Mouse (Mus musculus): Measurements from ENCODE around the gene Rptor. TPM values are rescaled to one million over a fixed set of nuclear protein-coding genes. Genes with fewer than 3 reads are reported as not detected.

Rptor gene
- polyA plus RNA-seq, 1 experiment: 15.2 TPM

DNA sequence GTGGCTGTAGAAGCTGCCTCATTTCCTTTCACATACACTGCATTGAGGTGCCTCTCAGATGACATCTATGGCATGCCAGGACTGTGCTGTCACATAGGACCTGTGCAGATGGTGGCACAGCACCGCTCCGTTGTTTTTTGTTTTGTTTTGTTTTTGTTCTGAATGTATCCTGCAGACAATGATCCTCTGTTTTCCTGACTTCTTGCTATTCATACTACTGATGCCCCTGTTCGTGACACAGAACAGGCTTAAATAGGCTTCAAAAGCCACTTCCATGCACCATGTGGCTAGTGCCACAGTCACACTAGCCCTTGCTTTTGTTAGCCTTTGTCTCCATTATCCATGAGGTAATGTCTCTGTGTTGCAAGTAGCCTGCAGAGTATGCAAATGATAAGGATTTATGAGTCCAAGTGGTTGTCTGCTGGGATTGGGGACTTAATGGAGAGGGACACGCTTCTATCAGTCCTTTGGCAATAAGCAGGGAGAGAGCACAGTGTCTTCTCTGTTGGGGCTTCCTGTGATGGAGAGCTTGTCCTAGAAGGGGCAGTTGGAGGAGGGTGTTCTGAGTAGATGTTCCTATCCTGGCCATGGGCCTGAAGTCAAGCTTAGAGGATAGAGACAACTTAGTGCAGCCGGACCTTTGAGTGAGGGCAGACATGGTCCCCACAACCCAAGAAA lies 164.2 kb downstream of the Rptor start:
- no peak for DNase-seq (ENCODE audit: low read depth, low spot score)
- 93% methylated on average over 5 of the region's 5 CpGs for WGBS

DNA sequence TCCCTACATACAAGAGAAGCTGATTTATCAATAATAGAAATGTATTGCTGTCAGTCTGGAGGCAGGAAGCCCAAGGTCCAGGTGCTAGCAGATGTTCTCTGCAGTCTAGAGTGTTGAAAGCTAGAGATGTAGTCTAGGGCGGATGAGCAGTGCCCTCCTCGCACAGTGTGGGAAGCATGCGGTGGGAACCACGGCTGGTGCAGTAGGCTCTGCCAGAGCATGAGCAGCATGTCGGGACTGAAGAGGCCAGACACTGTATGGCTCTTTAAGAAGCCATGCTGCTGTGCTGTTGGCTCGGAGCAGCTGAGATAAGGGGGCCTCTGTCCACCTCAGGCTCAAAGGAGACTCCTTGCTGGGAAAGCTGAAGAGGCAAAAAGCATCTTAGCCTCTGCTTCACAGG lies 164.8 kb downstream of the Rptor start:
- WGBS: 78% methylated on average over 6 of the region's 6 CpGs
- DNase-seq (ENCODE audit: low read depth, low spot score): no peak

DNA sequence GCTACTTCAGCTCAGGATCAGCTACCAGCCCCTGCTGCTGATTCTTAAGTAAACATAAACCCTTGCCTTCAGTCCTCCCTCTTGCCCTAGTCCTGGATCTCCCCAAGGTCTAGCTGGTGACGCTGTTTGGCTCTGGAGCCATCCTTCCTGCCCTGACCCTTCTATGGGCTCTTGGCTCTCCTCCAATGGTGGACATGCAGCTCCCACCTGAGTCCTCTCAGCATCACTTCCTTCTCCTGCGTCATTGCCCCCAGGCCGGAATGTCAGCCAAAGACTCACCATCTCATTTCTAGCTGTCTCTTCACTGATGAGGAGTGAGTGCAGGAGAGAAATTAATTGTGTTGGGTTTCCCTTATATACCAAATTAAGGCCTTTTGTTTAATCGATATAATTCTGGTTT lies 165.8 kb downstream of the Rptor start:
- 88% methylated on average over 4 of the region's 4 CpGs for WGBS
- DNase-seq (ENCODE audit: low read depth, low spot score): no peak

DNA sequence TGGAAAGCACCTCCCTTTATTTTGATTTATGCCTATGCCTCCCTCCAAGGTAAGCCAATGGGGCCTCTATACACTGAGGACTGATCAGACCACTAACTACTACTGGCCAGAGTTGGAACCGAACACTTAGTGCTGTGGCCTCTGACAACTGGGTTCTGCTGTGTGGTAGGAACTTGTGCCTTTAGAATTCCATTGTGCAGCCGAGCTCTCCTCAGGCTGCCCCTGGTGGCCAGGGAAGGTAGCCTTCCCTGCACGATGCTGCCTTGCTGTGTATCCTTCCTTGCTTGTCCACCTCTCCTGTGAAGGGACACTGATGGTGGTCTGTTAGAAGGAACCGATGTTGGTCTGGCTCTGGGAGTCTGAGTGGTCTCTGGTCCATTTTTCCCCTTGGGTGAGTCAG lies 167.0 kb downstream of the Rptor start:
- WGBS: 70% methylated on average over 4 of the region's 4 CpGs

DNA sequence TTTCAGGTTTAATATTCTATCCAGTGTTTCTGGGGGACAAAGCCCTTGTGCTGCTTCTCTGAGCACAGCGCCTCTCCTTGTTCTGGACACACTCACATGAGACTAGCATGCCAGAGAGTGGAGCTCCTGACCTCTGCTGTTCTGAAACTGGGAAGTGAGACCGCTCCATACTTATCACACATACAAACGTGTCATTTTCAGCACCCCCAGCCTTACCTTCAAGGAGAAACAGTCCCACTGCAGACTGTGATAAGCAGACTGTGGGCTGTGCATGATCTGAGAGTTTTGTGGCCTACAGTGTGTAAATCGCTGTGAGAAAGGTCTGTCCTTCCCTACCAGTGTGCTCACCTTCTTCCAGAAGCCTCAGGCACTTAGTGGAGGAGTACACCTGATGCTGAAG lies 168.3 kb downstream of the Rptor start:
- DNase-seq (ENCODE audit: low read depth, low spot score): no peak
- 92% methylated on average over 4 of the region's 4 CpGs for WGBS

More for the DNA sequence above, 167.0 kb downstream of the Rptor start:
- no peak for DNase-seq (ENCODE audit: low read depth, low spot score)

DNA sequence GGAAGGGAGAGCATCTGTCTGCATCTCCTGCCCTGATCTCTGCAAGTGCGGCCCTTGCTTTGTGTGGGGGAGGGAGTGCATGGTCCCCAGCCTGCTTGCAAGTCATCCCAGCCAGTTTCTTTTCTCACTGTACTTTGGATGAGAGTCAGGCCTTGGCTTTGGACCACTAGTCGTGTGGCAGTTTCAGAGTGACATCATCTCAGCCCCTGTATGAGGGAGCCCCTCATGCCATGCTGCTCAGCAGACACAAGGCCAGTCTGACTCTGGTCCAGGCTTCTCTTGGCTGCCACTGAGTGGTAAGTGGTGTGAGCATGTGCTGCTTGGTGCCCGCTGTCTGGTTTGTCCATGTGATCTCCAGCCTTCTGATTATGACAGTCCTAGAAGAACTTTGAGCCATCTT lies 170.2 kb downstream of the Rptor start:
- 70% methylated on average over 3 of the region's 3 CpGs for WGBS
- no peak for DNase-seq (ENCODE audit: low read depth, low spot score)

DNA sequence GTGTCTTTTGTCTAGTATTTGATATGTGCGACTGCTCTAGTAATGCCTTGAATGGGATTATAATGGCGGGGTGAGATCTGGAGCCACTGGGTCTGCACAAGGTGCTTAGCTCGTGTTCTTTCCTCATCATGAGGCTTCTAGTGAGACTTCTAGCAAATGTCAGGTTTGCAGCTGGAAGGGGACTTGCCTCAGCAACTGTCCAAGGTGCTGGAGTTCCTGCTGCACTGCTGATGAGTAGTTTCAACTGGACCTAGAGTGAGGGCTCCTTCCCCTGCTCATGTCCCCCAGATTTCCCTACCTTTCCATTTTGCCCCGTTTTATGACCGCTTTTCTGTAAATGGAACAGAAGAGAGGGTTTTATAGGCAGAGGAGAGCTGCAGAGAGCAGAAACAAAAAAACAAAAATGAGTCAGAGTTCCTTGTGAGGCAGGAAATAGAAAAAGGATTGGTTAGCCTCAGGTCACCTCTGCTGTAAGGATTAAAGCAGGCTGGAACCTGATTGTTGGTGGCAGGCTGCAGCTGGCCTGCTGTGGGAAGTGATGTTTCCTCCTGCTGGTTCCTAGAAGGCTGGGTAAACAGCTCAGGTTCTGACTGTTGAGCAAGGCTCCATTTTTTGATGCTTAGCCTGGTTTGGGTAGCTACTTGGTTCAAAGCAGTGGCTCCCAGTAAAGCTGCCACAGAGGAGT lies 172.5 kb downstream of the Rptor start:
- DNase-seq (ENCODE audit: low read depth, low spot score): no peak
- 86% methylated on average over 5 of the region's 5 CpGs for WGBS

DNA sequence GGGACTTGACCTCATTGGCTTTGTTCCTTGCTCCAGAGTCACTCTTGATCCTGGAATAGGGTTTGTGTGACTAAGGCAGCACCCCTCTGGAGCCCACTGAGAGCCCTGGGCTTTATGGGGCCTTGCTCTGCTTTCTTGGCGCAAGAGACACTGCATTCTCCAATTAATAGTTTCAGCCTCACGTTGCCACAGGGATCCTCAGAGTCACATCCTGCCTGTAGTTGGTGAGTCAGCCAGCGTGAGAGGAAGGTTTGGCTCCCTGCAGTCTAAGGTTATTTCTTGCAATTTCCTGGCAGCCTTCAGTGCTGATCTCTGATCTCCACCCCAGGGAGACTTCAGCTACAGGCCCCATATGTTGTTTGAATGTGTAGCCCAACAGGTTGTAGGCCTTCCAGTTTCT lies 174.5 kb downstream of the Rptor start:
- 54% methylated on average over 3 of the region's 3 CpGs for WGBS
- no peak for DNase-seq (ENCODE audit: low read depth, low spot score)

DNA sequence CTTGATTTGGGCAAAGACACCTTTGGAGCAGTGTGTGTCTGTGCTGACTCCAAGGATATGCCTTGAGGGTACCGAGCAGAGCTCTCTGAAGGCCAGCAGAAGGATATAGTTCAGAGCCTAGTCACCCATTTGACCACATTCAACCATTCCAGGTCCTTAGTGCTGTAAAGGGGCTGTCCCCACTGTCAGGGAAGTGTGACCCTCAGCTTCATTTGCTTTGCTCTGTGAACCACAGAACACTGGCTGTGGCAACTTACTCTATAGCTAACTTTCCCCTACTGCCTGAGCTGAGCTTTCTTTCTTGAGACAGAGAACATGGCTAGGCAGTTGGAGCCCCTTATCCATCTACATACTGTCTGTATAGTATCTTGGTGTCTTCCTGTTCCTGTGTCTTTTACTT lies 175.2 kb downstream of the Rptor start:
- WGBS: 95% methylated on average over 1 of the region's 1 CpGs
- DNase-seq (ENCODE audit: low read depth, low spot score): no peak

DNA sequence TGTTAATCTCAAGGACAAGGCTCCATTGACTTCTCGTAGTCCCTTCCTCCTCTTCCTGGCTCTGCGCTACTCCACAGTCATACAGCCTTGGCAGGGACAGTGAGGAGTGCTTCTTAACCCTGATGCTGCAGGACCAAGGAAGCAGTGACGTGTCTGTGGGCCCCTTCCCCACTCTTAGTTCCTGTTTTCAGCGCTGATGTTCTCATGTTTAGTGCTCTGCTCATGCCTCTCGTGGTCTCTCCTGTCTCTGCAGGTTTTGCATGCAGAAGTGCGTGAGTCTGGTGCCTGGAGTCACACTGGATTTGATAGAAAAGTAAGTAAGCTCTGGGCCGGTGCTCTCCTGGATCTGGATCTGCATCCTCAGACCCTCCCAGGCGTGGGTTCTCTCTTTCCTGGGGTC lies 177.6 kb downstream of the Rptor start:
- 87% methylated on average over 8 of the region's 8 CpGs for WGBS
- DNase-seq (ENCODE audit: low read depth, low spot score): no peak

DNA sequence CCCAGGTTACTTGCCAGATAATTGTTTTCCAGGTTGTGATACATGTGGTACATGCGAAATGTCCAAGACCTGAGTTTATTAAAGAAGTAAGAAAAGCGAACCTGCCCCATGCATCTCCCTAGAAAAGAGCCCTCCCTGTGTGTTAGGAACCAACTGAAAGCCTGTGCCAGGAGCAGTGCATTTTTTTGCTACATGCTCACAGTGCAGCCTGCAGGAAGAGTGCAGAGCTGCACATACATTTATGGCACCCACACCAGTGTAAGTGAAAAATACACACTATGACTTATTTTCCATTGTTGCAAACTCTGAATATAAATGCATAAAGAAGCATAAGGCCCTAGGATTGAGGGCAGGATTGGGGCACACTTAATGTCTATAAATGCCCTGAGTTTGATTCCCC lies 178.5 kb downstream of the Rptor start:
- 92% methylated on average over 2 of the region's 2 CpGs for WGBS
- DNase-seq (ENCODE audit: low read depth, low spot score): no peak

DNA sequence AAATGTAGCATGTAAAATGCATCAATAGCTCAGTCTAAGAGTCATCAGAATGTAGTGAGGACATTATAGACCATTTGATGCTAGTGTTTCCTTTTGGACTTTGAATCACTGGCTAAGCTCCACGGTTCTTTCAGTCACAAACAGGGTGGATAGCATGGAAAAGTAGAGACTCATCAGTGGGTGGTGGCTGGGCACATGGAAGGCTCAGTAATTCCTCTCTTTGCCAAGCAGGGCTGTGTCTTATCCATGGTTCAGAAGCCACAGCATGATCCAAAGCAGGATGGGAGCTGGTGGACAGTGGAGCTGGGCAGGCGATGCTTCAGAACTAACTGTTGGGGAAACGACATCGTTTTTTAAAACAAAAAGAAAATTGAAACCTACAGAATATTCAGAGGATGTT lies 179.0 kb downstream of the Rptor start:
- WGBS: 80% methylated on average over 4 of the region's 4 CpGs
- DNase-seq (ENCODE audit: low read depth, low spot score): no peak

DNA sequence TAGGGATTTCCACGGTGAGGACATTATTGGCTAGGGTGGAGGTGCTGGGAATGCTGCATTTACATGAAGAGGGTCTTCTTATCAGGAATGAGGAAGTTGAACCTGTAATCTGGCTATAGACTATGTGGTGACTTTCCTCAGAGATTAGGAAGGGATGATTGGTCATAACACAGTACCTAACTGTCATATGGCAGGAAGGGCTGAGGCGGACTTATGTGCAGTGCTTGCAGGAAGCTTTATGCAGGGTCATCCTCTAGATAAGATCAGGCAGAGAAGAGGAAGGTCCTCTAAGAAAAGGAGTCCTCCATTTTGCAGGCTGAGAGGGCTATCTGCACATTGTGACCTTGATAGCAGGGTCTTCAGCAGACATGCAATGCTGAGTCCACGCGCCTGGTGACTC lies 180.9 kb downstream of the Rptor start:
- no peak for DNase-seq (ENCODE audit: low read depth, low spot score)
- WGBS: 94% methylated on average over 4 of the region's 4 CpGs

DNA sequence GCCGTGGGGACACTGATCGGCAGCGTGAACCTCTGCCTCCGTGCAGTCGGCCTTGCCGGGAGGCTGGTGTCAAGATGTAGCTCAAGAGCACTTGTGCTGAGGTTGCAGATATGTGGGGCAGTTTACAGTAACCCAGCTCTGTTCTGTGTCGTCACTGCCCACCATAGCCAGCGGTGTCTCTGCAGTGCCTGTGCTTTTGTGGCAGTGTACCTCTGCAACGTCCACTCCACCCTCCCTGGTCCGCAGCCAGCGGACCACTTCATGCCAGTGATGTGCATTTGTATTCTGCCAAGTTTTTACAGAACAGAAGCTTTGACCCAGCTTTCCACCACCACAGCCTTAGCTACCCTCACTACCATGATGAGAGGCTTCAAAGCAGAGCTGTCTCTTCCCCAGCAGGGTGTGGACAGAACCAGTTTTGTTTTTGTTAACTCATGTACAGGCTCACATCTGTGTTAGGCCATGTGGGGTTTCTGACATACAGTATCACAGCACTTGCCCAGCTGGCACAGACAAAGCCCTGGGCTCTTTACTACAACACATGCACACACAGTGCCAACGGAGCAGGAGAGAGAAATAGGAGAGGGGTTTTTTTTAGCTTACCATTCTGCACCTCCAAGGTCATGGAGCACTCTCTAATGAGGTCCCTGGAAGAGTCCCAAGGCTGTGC lies 182.1 kb downstream of the Rptor start:
- WGBS: 89% methylated on average over 12 of the region's 12 CpGs
- no peak for DNase-seq (ENCODE audit: low read depth, low spot score)

DNA sequence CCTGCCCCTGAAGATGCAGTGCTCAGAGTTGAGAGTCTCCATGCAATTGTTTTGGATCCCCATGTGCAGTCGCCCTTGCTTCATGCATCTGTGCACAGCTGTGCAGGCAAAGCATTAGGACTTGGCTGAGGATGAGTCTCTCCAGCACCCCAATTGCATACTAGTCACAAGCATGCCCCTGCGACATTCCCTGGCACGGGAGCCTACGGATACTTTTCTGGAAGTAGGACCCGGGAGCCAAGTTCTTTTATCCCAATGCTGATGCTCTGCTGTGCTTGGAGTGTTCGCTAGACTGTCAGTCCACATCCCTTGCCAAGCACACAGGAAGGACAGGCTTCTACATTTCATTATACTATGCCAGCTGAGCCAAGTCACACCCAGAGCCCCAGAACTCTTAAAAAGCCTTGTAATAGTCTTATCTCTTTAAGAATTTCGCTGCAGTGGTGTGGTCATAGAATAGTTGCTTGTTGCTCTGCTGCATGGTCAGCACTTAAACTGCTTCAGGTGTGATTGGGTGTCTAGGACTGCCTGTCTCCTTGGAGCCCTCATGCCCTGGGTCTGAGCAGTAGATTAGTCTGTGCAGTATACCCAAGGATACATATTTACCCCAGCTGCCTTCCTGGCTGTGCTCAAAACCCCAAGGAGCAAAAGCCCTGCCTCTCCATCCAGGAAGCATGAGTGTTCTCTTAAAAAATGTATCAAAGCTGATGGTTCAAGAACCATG lies 183.1 kb downstream of the Rptor start:
- 66% methylated on average over 7 of the region's 7 CpGs for WGBS
- DNase-seq (ENCODE audit: low read depth, low spot score): no peak

DNA sequence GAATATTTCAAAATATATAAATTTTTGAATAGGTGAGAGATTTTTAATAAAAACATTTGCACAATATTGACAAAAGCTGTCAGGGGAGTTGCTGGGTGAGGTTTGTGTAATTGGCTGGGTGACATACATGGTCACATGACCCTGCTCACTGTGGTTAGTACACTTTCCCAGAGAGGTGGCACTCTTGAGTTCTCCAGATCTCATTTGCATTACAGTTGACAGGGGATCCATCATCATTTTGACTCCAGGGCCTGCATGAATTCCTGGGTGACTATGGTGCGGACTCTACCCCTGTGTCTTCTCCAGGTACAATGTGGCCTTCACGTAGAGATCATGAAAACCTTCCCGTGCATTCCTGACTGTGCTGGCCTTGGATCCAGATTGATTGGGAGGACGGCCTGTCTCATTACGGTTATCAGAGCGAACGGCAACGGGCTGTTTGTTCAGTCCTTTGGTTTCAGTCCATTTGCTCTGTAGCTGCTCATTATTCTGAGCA lies 183.7 kb downstream of the Rptor start:
- 91% methylated on average over 8 of the region's 8 CpGs for WGBS
- no peak for DNase-seq (ENCODE audit: low read depth, low spot score)

DNA sequence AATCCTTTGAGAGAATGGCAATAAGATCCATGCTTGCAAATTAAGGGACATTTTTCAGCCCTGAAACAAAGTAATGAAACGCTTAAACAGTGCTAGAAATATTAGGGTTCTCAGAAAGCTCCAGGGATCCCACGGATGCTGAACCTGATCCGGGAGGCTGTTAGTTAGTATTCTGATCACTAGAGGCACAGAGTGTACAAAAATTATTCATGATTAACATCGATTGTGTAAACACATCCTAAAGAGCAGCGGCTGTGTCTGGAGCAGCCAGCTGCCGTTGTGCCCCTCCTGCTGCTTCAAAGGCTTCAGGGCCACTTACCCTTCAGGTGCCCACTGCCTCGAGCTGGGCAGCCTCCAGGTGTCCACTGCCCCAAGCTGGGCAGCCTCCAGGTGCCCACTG lies 185.8 kb downstream of the Rptor start:
- WGBS: 84% methylated on average over 7 of the region's 7 CpGs
- no peak for DNase-seq (ENCODE audit: low read depth, low spot score)

DNA sequence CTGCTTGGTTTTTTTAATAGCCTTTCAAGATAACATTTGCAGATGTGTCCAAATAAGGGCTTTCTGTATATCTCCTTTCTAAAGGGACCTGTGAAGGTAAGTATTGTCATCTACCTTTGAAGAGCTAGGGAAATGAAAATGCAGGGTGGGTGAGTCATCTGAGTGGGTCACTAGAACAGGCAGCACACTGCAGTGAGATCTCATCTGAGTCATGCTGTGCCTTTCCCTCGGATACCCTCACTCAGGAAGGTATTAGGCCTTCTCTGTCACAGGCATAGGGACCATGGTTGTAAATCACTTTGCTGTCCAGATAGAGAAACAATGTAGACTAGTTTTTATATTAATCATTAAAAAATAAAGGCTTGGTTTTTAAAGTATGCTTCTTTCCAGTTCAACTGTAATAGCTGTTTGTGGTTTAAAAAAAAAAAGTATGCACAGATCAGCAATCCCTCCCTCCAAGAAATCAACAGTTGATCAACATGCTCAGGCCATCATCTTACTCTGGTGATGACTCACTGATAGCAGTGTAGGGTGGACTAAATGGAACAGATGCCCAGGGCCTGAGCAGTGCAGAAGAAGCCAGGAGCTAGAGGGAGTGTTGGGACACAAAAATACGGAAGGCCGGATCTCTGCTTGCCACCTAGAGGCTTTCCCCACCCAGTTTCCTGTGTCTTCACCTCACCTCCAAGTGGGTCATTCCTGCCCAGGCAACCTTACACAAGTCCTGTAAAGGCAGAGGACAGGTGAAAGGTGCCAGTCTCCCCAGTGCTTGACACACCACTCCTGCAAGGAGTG lies 186.4 kb downstream of the Rptor start:
- WGBS: 75% methylated on average over 3 of the region's 3 CpGs
- no peak for DNase-seq (ENCODE audit: low read depth, low spot score)

DNA sequence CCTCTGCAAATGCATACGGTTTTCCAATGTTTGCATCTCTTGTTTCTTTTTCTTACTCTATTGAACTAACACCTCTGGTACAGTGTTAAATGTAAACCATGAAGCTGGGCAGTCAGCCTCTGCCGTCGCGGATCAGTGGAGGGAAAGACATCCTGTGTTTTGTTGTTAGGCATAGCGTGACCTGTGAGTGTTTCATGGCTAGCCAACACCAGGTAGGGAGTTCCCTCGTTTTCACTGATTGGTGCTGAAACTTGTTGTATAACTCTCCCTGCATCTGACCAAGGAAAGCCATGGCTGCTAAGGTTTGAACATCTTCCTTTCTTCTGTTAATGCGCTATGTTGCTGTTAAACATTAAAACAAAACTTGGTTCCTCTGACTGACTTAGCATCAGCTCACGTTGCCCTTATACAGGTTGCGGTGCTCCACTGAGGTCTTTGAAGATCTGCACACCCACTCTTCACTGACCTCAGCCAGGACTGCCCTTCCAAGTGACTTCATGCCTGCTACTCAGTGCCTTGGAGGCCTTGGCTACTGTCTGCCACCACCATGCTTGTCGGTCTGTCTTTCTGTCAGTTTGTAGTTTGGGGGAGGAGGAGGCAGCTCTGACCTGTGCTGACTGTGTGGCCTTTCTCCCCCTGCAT lies 189.3 kb downstream of the Rptor start:
- WGBS: 83% methylated on average over 10 of the region's 10 CpGs
- DNase-seq (ENCODE audit: low read depth, low spot score): no peak
